Mouse (Mus musculus): ENCODE results near the gene Mepce.
A peak's percentile ranks its signal among the peaks of the same experiment; 100 is the strongest.
"Not testable (repeated sequence)": the region's sequence is repeated elsewhere in the genome, so short reads cannot be mapped to it uniquely, and the experiment has no call there.

Mepce gene

GRCm38 (mm10) chr5:137787151-137787928 is at the start of gene Mepce, which contains the start of gene Zcwpw1:
Gene Mepce, minus strand, starts transcription at chr5:137787655.
Gene Zcwpw1, plus strand, starts transcription at chr5:137787798.
- peaks cover 7% of the 10 kb centered on the region for H3K27me3 ChIP-seq (ENCODE audit: insufficient read depth, low read length)
- TF ChIP-seq NANOG (IDR thresholded peaks at IDR 0.05; ENCODE audit: borderline replicate concordance, low read length) = 0 out of 2 replicates have a peak, but pooled peaks have one; percentile 9
- peak; percentile 27; the same call in 1 of the 2 replicates for TF ChIP-seq POU5F1 (IDR thresholded peaks at IDR 0.05; ENCODE audit: borderline replicate concordance, low read length)
- TF ChIP-seq CTCF (conservative IDR thresholded peaks at IDR 0.05; ENCODE audit: low read length) = no peak

DNA sequence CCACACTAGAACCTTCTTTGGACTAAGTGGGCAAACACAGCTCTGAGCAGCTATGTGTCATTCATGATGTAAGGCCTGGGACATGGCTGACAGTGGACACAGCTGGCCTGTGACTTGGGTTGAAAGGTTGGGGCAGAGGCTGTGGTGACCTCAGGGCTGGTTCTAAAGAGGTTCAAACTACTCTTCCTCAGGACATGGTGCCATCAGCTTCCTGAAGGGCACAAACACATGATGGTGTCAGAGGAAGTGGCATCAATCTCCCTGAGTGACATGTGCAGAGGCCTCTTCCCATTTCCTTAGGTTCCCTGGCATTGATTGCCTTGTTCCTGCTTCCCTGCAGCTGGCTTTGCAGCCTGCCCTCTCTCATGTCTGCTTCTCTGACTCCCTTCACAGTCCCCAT is 49.7 kb upstream of the Mepce start:
- H3K4me3 ChIP-seq (replicated peaks; ENCODE audit: low read length); H3K27me3 ChIP-seq (ENCODE audit: insufficient read depth, low read length); H3K36me3 ChIP-seq (ENCODE audit: insufficient read depth, low read length); H3K4me1 ChIP-seq (replicated peaks; ENCODE audit: low read depth, low read length): not testable (repeated sequence)
- peaks cover 36% of the 10 kb centered on the region for H3K9me3 ChIP-seq (ENCODE audit: low read length)

More at GRCm38 (mm10) chr5:137787151-137787928, at the start of gene Mepce, which contains the start of gene Zcwpw1:
- H3K9me3 ChIP-seq (ENCODE audit: low read length) = no peaks in the 10 kb centered on the region
- H3K4me3 ChIP-seq (replicated peaks; ENCODE audit: low read length) = peak within 1 kb of the TSS; percentile 94
- peaks cover 30% of the 10 kb centered on the region for H3K36me3 ChIP-seq (ENCODE audit: insufficient read depth, low read length)
- peaks cover 41% of the 10 kb centered on the region for H3K4me1 ChIP-seq (replicated peaks; ENCODE audit: low read depth, low read length)

- Histone ChIP-seq H3K4me1 (replicated peaks; ENCODE audit: low read depth, low read length) (no peaks in the 10 kb centered on the region), H3K4me3 (replicated peaks; ENCODE audit: low read length) (no peak overlapping the region), H3K27me3 (ENCODE audit: insufficient read depth, low read length) (no peaks in the 10 kb centered on the region), H3K9me3 (ENCODE audit: low read length) (peaks cover 36% of the 10 kb centered on the region), H3K36me3 (ENCODE audit: insufficient read depth, low read length) (no peaks in the 10 kb centered on the region)
- no peak for TF ChIP-seq CTCF (conservative IDR thresholded peaks at IDR 0.05; ENCODE audit: low read length)
- TF ChIP-seq POU5F1 (IDR thresholded peaks at IDR 0.05; ENCODE audit: borderline replicate concordance, low read length) = no peak
- no peak for TF ChIP-seq NANOG (IDR thresholded peaks at IDR 0.05; ENCODE audit: borderline replicate concordance, low read length)
Measured at GRCm38 (mm10) chr5:137836611-137837010, 49.2 kb upstream of the Mepce start.

DNA sequence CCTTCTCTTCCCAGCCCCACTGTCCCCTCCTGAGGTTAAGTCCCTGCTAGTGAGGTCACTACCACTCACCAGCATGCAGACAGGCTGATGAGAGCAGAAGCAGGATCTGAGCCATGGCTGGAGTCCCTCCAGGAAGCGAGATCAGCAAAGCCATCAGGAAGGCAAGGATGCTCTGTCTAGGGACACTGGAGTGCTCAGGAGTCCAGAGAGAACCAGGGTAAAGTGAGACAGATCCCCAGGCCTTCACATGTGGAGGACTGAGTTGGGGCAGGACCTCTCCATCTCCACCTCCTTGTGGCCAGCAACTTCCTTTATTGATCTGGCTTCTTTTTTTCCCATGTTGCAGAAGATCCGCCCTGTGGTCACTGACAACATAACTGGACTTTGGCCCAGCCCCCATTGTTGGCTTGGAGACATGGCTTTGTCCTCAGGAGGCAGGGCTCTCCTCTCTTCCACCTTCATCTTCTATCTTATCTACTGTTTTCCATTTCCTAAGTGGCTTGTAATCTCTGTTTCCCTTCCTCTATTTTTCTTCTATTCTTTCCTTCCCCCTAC is 48.6 kb upstream of the Mepce start, which contains the start of gene Pilra:
TSS of gene Pilra (minus strand) at position 316 of the 555 bp plus-strand sequence.
- not testable (repeated sequence) for H3K36me3 ChIP-seq (ENCODE audit: insufficient read depth, low read length)

DNA sequence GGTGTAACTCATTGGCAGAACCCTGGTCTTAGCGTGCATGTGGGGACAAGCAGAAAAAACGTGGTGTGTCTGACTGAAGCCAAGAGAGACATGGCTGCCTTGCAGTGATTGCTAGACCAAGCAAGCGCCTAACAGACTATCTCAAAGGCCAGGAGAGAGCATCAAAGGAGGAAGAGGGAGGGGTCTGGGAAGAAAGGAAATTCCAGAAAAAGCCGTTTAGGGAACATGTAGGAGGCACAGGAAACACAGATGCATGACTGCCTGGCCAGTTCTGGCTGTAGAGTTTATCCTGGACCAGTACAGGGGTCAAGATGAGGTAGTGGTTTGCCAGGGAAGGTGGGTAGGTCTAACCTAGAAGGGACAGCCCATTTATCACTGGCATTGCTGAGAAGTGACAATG is 46.0 kb upstream of the Mepce start:
- Histone ChIP-seq H3K9me3 (ENCODE audit: low read length) (peaks cover 36% of the 10 kb centered on the region), H3K36me3 (ENCODE audit: insufficient read depth, low read length) (no peaks in the 10 kb centered on the region), H3K4me3 (replicated peaks; ENCODE audit: low read length) (no peak overlapping the region), H3K4me1 (replicated peaks; ENCODE audit: low read depth, low read length) (no peaks in the 10 kb centered on the region), H3K27me3 (ENCODE audit: insufficient read depth, low read length) (no peaks in the 10 kb centered on the region)
- no peak for TF ChIP-seq POU5F1 (IDR thresholded peaks at IDR 0.05; ENCODE audit: borderline replicate concordance, low read length)
- no peak; the same call in 1 of the 2 replicates for TF ChIP-seq CTCF (conservative IDR thresholded peaks at IDR 0.05; ENCODE audit: low read length)
- TF ChIP-seq NANOG (IDR thresholded peaks at IDR 0.05; ENCODE audit: borderline replicate concordance, low read length) = no peak

More for the DNA sequence above, 48.6 kb upstream of the Mepce start, which contains the start of gene Pilra:
- H3K4me3 ChIP-seq (replicated peaks; ENCODE audit: low read length); H3K4me1 ChIP-seq (replicated peaks; ENCODE audit: low read depth, low read length); H3K27me3 ChIP-seq (ENCODE audit: insufficient read depth, low read length): not testable (repeated sequence)
- peaks cover 36% of the 10 kb centered on the region for H3K9me3 ChIP-seq (ENCODE audit: low read length)

GRCm38 (mm10) chr5:137831506-137831905 is 44.1 kb upstream of the Mepce start:
- H3K27me3 ChIP-seq (ENCODE audit: insufficient read depth, low read length) = no peaks in the 10 kb centered on the region
- H3K36me3 ChIP-seq (ENCODE audit: insufficient read depth, low read length) = no peaks in the 10 kb centered on the region
- TF ChIP-seq NANOG (IDR thresholded peaks at IDR 0.05; ENCODE audit: borderline replicate concordance, low read length) = no peak
- no peak for TF ChIP-seq POU5F1 (IDR thresholded peaks at IDR 0.05; ENCODE audit: borderline replicate concordance, low read length)
- no peak for TF ChIP-seq CTCF (conservative IDR thresholded peaks at IDR 0.05; ENCODE audit: low read length)
- peaks cover 19% of the 10 kb centered on the region for H3K9me3 ChIP-seq (ENCODE audit: low read length)
- no peak overlapping the region for H3K4me3 ChIP-seq (replicated peaks; ENCODE audit: low read length)
- no peaks in the 10 kb centered on the region for H3K4me1 ChIP-seq (replicated peaks; ENCODE audit: low read depth, low read length)

- Histone ChIP-seq H3K9me3 (ENCODE audit: low read length) (peaks cover 16% of the 10 kb centered on the region), H3K36me3 (ENCODE audit: insufficient read depth, low read length) (no peaks in the 10 kb centered on the region), H3K4me3 (replicated peaks; ENCODE audit: low read length) (no peak overlapping the region), H3K27me3 (ENCODE audit: insufficient read depth, low read length) (no peaks in the 10 kb centered on the region), H3K4me1 (replicated peaks; ENCODE audit: low read depth, low read length) (no peaks in the 10 kb centered on the region)
- TF ChIP-seq CTCF (conservative IDR thresholded peaks at IDR 0.05; ENCODE audit: low read length) (no peak), NANOG (IDR thresholded peaks at IDR 0.05; ENCODE audit: borderline replicate concordance, low read length) (no peak), POU5F1 (IDR thresholded peaks at IDR 0.05; ENCODE audit: borderline replicate concordance, low read length) (no peak)
Measured at GRCm38 (mm10) chr5:137831106-137831505, 43.7 kb upstream of the Mepce start.

DNA sequence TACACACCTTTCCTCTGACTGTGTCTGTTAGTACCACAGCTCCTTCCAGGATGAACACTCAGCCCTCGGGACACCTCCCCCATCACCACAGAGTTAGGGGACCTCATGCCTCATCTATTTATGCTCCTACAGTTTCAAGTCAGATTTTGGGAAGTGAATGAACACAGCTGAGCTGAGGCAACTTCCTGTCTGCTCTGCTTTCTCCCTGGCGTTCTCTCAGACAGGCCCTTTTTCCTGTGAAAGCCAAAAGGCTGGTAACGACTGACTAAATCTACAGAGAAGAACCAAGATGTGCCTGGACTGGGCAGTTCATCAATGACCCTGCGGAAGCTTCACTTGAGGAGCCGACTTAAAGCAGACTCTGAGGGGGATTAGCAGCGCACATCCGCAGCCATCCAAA is 42.8 kb upstream of the Mepce start:
- no peak overlapping the region for H3K4me3 ChIP-seq (replicated peaks; ENCODE audit: low read length)
- TF ChIP-seq CTCF (conservative IDR thresholded peaks at IDR 0.05; ENCODE audit: low read length) (no peak), POU5F1 (IDR thresholded peaks at IDR 0.05; ENCODE audit: borderline replicate concordance, low read length) (no peak), NANOG (IDR thresholded peaks at IDR 0.05; ENCODE audit: borderline replicate concordance, low read length) (no peak)
- no peaks in the 10 kb centered on the region for H3K36me3 ChIP-seq (ENCODE audit: insufficient read depth, low read length)

More for the DNA sequence above, 42.8 kb upstream of the Mepce start:
- Histone ChIP-seq H3K4me1 (replicated peaks; ENCODE audit: low read depth, low read length) (no peaks in the 10 kb centered on the region), H3K9me3 (ENCODE audit: low read length) (peaks cover 9% of the 10 kb centered on the region; the same call in 1 of the 2 replicates), H3K27me3 (ENCODE audit: insufficient read depth, low read length) (no peaks in the 10 kb centered on the region)
